Mouse (Mus musculus) hindbrain, embryonic 16.5 days (tissue): ENCODE data around the gene Endou. TPM values are rescaled to one million over a fixed set of nuclear protein-coding genes. Genes with fewer than 3 reads are reported as not detected.

Experiments
- ATAC-seq: fragments of 200-750 bp; cut with Nextera tagmentation; 2 replicates; pipeline ENCODE4 v1.8.0; 2017; ENCODE audit warnings: moderate TSS enrichment, moderate library complexity
- H3K27ac ChIP-seq: fragments of 300-500 bp; sonication (generic); 2 replicates; pipeline ENCODE4 v1.5.1; 2014; ENCODE audit warnings: low read depth, mild to moderate bottlenecking, control low read depth, low read length, moderate library complexity
- H3K27me3 ChIP-seq: fragments of 300-500 bp; sonication (generic); replicated peaks from 2 replicates; pipeline ENCODE4 v1.6.1; 2014; ENCODE audit warnings: low read length; ENCODE audit not compliant: control insufficient read depth, insufficient read depth
- H3K36me3 ChIP-seq: fragments of 300-500 bp; sonication (generic); 2 replicates; pipeline ENCODE4 v1.6.1; 2014; ENCODE audit warnings: mild to moderate bottlenecking, low read length, moderate library complexity, mixed read lengths; ENCODE audit not compliant: control insufficient read depth, insufficient read depth
- H3K4me1 ChIP-seq: fragments of 300-500 bp; sonication (generic); 2 replicates; pipeline ENCODE4 v1.6.1; 2014; ENCODE audit warnings: low read depth, low read length; ENCODE audit not compliant: control insufficient read depth, insufficient read depth
- H3K4me2 ChIP-seq: fragments of 300-500 bp; sonication (generic); 2 replicates; pipeline ENCODE4 v1.6.1; 2014; ENCODE audit warnings: mild to moderate bottlenecking, low read length, control low read depth, moderate library complexity
- H3K4me3 ChIP-seq: fragments of 300-500 bp; sonication (generic); 2 replicates; pipeline ENCODE4 v1.5.1; 2014; ENCODE audit warnings: mild to moderate bottlenecking, low read length, control low read depth, moderate library complexity
- H3K9ac ChIP-seq: fragments of 300-500 bp; sonication (generic); 2 replicates; pipeline ENCODE4 v1.6.1; 2014; ENCODE audit warnings: low read depth, mild to moderate bottlenecking, control low read depth, low read length, moderate library complexity
- H3K9me3 ChIP-seq: fragments of 300-500 bp; sonication (generic); 2 replicates; pipeline ENCODE4 v1.6.1; 2014; ENCODE audit warnings: mild to moderate bottlenecking, low read length, moderate library complexity; ENCODE audit not compliant: control insufficient read depth
- WGBS: fragments of 180-500 bp; shearing (Covaris S2); extraction: QIAGEN DNeasy Blood & Tissue Kit; methylation state at CpG from one replicate; pipeline ENCODE4 v1.1.7; 2014; 5-methylcytosine and 5-hydroxymethylcytosine counted together
- polyA plus RNA-seq: library from polyadenylated mRNA; unstranded; fragments of >200 nt; fragmentation: Nextera tagmentation; extraction: Ambion mirVana; gene quantifications from 2 replicates; pipeline ENCODE4 v1.2.1, GENCODE M21; 2015

Gene Endou
- polyA plus RNA-seq, 1 experiment from 2014 or later, result 0.14 TPM

DNA sequence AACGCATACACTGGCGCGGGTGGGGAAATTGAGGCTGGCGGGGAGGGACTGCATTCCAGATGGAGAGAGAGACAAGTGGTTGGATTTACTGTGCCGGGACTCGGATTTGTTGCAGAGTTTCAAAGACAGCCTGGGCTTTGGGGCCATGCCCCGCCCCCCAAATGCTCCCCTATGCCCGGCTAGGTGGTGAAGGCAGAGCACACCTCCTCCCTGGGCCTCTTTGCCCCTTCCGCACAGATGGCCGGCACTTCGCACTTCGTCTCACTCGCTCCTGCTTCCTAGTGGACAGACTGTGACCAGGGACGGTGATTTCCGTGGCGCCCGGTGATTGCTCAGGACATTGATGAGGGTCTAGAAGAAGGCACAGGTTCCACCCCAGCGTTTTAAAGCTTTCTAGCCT lies 37.1 kb upstream of the Endou start:
- Histone ChIP-seq H3K27me3 (peaks cover 6% of the 10 kb centered on the region; the same call in 1 of the 2 replicates), H3K4me1 (peaks cover 28% of the 10 kb centered on the region)

DNA sequence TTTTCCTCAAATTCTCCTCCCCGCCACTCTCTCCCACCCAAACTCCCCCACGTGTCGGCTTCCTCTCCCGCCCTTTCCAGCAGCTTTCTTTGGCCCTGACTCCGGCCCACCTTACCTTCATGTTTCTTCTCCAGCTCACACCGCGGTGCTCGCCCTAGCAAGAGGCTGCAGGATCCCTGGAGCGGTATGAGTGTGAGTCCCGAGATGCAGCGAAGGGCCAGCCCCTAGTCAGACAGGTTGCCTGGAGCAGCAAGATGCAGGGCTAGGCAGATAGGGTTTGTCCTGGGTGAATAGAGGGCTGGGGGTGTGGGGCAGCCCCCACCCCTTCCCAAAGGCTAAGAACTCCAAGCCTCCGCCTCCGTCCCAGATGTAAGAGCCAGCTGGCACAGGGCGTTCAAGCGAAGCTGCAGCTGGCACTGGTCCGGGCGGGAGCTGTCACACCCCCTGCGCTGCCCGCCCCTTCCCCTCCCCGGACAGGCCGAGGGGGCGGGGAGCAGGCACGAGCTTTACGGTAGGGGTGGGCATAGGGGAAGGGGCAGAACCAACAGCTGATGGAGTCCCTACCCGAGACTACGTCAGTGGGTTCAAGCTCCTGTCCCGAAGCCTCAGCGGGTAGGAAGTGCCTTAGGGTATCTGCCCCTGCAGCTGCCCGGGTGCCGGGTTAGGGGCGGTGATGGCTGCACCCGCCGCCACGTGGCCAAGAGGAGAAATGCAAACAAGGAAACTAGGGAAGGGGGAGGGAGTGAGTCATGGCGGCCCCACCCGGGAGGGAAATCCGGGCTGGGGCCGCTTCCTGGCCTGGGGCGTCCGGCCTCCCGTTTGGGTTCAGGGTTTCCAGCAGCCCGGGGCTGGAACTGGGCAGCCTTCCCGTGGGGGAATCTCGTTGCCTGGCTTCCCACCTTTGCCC lies 36.4 kb upstream of the Endou start, which contains the start of gene Rapgef3:
Gene Rapgef3 (minus strand): TSS at position 693 of the 907 bp plus-strand sequence.
- peaks cover 27% of the 10 kb centered on the region for H3K4me1 ChIP-seq
- peak within 1 kb of the TSS; percentile 71 for H3K9ac ChIP-seq
- H3K4me3 ChIP-seq, result peak within 1 kb of the TSS; percentile 53
- WGBS, result under 1% methylated on average over 44 of the region's 44 CpGs
- no peaks in the 10 kb centered on the region for H3K36me3 ChIP-seq
- H3K4me2 ChIP-seq, result peak within 1 kb of the TSS; percentile 97
- peak; percentile 81 for ATAC-seq
- H3K9me3 ChIP-seq, result no peaks in the 10 kb centered on the region
- H3K27ac ChIP-seq, result peak within 1 kb of the TSS; percentile 69
- peaks cover 6% of the 10 kb centered on the region; the same call in 1 of the 2 replicates for H3K27me3 ChIP-seq

More for the DNA sequence above, 37.1 kb upstream of the Endou start:
- no peak for ATAC-seq
- no peaks in the 10 kb centered on the region for H3K9me3 ChIP-seq
- peak overlapping the region; percentile 53 for H3K4me3 ChIP-seq
- WGBS, result 3% methylated on average over 18 of the region's 18 CpGs
- peak overlapping the region; percentile 71 for H3K9ac ChIP-seq
- peak overlapping the region; percentile 69 for H3K27ac ChIP-seq
- H3K36me3 ChIP-seq, result no peaks in the 10 kb centered on the region
- H3K4me2 ChIP-seq, result peak overlapping the region; percentile 97

DNA sequence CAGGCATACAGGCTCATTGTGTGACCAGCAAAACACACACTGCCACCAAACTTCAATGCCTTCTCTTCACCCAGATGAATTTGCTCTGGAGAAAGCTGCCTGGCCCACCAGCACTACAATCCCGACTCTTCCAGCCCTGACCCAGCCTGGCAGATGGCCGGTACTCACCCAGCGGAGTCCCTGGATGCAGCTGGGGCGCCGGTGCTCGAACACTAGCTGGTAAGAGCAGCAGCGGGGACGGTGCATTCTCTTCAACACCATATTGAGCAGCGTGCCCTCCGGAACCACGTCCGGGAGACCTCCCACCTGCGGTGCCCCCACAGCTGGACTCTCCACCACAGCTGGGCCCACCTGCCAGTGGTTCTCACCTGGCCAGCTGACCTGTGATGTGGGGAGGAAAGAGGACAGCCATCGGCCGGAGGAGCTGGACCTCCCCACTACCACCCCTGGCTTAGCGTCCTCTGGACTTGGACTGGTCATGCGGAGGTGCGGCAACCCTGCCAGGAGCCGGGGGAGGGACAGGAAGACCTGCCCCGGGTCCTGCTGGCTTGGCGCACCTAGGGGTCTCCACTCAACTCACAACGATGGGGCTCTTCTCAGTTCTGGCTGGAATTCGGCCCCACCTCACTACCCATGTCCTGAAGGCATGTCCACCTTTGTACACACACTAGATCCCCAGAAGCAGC lies 35.6 kb upstream of the Endou start:
- H3K4me3 ChIP-seq, result peak overlapping the region; percentile 53
- peaks cover 6% of the 10 kb centered on the region; the same call in 1 of the 2 replicates for H3K27me3 ChIP-seq
- H3K9ac ChIP-seq, result peak overlapping the region; percentile 71
- no peaks in the 10 kb centered on the region for H3K36me3 ChIP-seq
- peaks cover 27% of the 10 kb centered on the region for H3K4me1 ChIP-seq
- peak; percentile 29 for ATAC-seq
- peak overlapping the region; percentile 69 for H3K27ac ChIP-seq
- peak overlapping the region; percentile 97 for H3K4me2 ChIP-seq
- H3K9me3 ChIP-seq, result no peaks in the 10 kb centered on the region
- 4% methylated on average over 23 of the region's 23 CpGs for WGBS

DNA sequence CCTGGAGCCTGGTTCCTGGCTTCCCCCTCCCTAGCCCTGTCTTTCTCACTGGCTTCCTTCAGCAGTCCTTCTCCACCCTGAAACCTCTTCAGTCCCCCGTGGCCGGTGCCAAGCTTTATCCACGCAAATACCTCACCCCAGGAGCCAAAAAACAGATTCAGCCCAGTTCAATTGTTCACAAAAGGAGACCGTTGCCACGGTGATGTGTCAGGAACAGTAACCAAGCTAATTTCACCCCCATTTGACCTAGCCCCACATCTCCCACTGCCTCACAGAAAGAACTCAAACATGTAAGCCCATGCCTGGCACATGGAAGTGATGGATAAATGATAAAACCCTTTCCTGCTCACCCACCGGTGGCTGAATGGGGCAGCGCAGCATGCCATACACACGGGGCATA lies 35.1 kb upstream of the Endou start:
- H3K4me3 ChIP-seq, result peak overlapping the region; percentile 53
- H3K4me2 ChIP-seq, result peak overlapping the region; percentile 97
- H3K4me1 ChIP-seq, result peaks cover 27% of the 10 kb centered on the region
- peak overlapping the region; percentile 71 for H3K9ac ChIP-seq
- no peaks in the 10 kb centered on the region for H3K9me3 ChIP-seq
- H3K27me3 ChIP-seq, result peaks cover 6% of the 10 kb centered on the region; the same call in 1 of the 2 replicates
- WGBS, result 6% methylated on average over 8 of the region's 8 CpGs
- no peaks in the 10 kb centered on the region for H3K36me3 ChIP-seq
- peak; percentile 61 for ATAC-seq
- peak overlapping the region; percentile 69 for H3K27ac ChIP-seq

DNA sequence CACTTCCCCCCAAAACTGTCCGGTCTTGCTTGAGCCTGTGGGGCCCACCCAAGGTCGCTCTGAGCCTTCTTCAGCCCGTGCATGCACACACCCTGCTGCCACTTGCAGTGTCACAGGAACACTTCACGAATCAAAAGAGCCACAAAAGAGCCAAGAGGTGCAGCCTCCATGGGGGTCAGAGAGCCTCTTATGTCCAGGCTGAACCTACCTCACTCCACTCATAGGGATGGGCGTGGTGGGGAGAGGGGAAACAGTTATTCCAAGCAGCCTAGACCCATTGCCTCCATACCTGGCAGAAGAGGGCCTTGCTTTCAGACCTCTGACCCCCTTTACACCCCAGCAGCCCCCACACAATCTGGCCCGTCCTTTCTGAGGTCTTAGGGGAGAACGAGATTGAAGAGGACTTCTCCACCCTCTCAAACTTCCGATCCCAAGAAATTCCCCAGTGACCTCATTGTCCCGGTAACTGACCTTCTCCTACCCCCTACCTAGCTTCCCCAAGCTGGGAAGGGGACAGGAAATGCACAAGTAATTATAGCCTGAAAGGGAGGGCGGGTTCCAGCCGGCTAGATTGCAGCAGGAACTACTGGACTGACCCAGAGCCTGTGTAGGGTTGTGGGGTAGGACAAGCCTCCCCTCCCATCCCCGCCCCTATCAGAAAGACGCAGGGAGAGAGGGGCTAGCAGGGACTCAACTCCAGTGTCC lies 34.1 kb upstream of the Endou start:
- 35% methylated on average over 13 of the region's 13 CpGs for WGBS
- H3K4me3 ChIP-seq, result peak overlapping the region; percentile 53; the same call in 1 of the 2 replicates
- no peaks in the 10 kb centered on the region for H3K36me3 ChIP-seq
- peak overlapping the region; percentile 97 for H3K4me2 ChIP-seq
- H3K9ac ChIP-seq, result peak overlapping the region; percentile 23; the same call in 1 of the 2 replicates
- no peak for ATAC-seq
- H3K9me3 ChIP-seq, result no peaks in the 10 kb centered on the region
- H3K4me1 ChIP-seq, result peaks cover 27% of the 10 kb centered on the region
- peaks cover 6% of the 10 kb centered on the region; the same call in 1 of the 2 replicates for H3K27me3 ChIP-seq
- no peak overlapping the region; the same call in 1 of the 2 replicates for H3K27ac ChIP-seq

DNA sequence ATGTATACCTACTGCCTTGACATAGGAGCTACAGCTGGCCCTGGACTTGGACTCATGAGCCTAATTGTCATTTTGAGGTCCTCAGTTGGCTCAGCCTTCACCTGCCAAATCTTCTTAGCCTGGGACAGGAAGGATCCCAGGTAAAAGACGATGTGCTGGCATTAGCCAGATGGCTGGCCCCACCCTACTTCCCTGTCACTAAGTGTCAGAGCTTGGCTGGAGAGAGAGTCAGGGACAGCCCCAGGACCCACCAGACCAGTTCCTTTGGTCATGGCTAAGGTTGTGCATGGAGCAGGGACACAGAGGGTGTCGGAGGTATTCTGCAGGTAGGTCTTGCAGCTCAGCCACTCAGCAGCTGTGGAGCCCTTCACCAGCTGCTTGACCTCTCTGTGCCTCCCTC lies 33.4 kb upstream of the Endou start:
- H3K27me3 ChIP-seq, result peaks cover 3% of the 10 kb centered on the region; the same call in 1 of the 2 replicates
- no peak overlapping the region for H3K4me2 ChIP-seq
- no peak overlapping the region for H3K9ac ChIP-seq
- H3K4me1 ChIP-seq, result peaks cover 27% of the 10 kb centered on the region
- H3K4me3 ChIP-seq, result no peak overlapping the region
- no peak overlapping the region for H3K27ac ChIP-seq
- WGBS, result 77% methylated on average over 2 of the region's 2 CpGs
- H3K9me3 ChIP-seq, result no peaks in the 10 kb centered on the region
- H3K36me3 ChIP-seq, result 0 out of 2 replicates have a peak, but pooled peaks cover 2% of the 10 kb centered on the region
- ATAC-seq, result no peak

DNA sequence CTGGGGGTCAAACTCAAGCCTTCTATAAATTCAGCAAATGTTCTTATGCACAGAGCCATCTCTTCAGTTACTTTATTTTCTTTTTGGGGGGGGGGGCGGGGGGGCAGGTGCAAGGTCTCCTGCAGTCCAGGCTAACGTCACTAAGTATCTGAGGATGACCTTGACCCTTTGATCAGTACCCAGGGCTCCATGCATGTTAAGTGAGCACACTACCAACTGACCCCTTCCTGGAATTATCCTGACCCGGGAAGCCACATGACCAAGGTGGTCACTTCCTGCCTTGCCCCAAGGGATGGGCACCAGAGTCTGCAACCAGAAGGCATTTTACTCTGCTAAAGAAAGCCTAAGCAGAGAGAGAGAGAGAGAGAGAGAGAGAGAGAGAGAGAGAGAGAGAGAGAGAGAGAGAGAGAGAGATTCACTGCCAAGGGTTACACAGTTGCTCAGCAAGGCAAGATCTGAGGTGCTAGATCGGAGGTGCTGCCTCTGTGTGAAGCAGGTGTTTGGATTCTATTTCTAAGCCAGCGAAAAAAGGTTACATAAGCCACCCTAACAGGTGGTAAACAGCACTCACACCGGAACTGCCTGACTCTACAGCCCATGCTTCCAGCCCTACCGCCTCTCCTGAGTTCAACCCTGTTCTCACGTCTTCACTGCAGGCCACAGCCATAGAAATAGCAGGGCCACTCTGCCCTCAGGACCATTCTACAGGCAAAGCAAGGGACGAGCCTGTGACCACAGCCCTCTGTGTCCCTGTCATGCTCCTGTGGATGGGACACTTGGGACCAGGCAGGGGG lies 32.3 kb upstream of the Endou start:
- Histone ChIP-seq H3K36me3 (peaks cover 8% of the 10 kb centered on the region; the same call in 1 of the 2 replicates), H3K27me3 (no peaks in the 10 kb centered on the region), H3K27ac (no peak overlapping the region), H3K4me1 (peaks cover 27% of the 10 kb centered on the region), H3K4me2 (no peak overlapping the region), H3K9ac (no peak overlapping the region), H3K4me3 (no peak overlapping the region), H3K9me3 (no peaks in the 10 kb centered on the region)
- 64% methylated on average over 9 of the region's 9 CpGs for WGBS
- ATAC-seq, result no peak

DNA sequence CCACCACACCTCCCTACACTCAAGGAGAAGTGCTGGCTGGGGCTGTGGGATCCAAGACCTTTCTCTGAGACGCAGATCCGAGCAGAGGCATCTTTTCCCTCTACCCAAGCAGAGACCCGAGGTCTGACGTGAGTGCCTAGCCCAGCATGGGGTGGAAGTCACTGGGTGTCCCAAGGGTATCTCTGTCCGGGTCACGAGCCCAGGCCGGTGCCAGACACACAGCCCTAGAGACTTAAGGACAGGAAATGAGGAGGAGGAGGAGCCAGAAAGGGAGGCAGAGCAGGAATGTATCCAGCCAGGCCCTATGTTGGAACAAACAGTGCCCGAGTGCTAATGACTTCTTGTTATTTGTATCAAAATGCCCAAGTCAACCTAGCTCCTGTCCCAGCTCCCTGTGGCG lies 31.6 kb upstream of the Endou start:
- ATAC-seq, result no peak
- H3K27me3 ChIP-seq, result no peaks in the 10 kb centered on the region
- 69% methylated on average over 9 of the region's 9 CpGs for WGBS
- H3K9me3 ChIP-seq, result no peaks in the 10 kb centered on the region
- H3K4me2 ChIP-seq, result no peak overlapping the region
- H3K36me3 ChIP-seq, result peaks cover 14% of the 10 kb centered on the region; the same call in 1 of the 2 replicates
- no peak overlapping the region for H3K9ac ChIP-seq
- peaks cover 20% of the 10 kb centered on the region for H3K4me1 ChIP-seq
- H3K4me3 ChIP-seq, result no peak overlapping the region
- H3K27ac ChIP-seq, result no peak overlapping the region
